Mouse (Mus musculus) lung, adult 2 months (tissue): ENCODE data around the gene Gm4201. TPM values are rescaled to one million over a fixed set of nuclear protein-coding genes. Genes with fewer than 3 reads are reported as not detected.
"Not testable (repeated sequence)": the region's sequence is repeated elsewhere in the genome, so short reads cannot be mapped to it uniquely, and the experiment has no call there.

Experiments
- DNase-seq: peaks from one replicate; pipeline ENCODE4 v3.0.0; 2022
- H3K4me1 ChIP-seq: fragments of 200-500 bp; 2 replicates; pipeline ENCODE4 v1.6.1; 2011; ENCODE audit warnings: low read length; ENCODE audit not compliant: control insufficient read depth, insufficient read depth
- H3K4me3 ChIP-seq: fragments of 200-500 bp; replicated peaks from 2 replicates; pipeline ENCODE3; 2011; ENCODE audit warnings: low read depth, mild to moderate bottlenecking, control low read depth, low read length; ENCODE audit errors: extremely low read depth
- WGBS: fragments of 180-500 bp; shearing (Covaris S2); methylation state at CpG from one replicate; pipeline ENCODE4 v1.1.7; 2018; 5-methylcytosine and 5-hydroxymethylcytosine counted together
- polyA plus RNA-seq: library from polyadenylated mRNA; depleted of rRNA; stranded (reverse); fragments of >200 nt; gene quantifications from 2 replicates; pipeline ENCODE4 v1.2.3, GENCODE M21; 2012; rRNA removed

Gene Gm4201
- not detected in 2 replicates for polyA plus RNA-seq

- no CpG with 5 or more reads among the region's 3 CpGs for WGBS
- H3K4me3 ChIP-seq, DNase-seq: not testable (repeated sequence)
These were observed at the start of gene Gm4201 for GRCm38 (mm10) chr7:22565243-22565642. Gene Gm4201, minus strand, starts transcription at chr7:22565343.

GRCm38 (mm10) chr7:22588027-22588426 lies 22.9 kb upstream of the Gm4201 start, which contains the start of gene Gm4565:
Gene Gm4565, minus strand, starts transcription at chr7:22588127.
- not testable (repeated sequence) for DNase-seq

More at GRCm38 (mm10) chr7:22565243-22565642, at the start of gene Gm4201:
- not testable (repeated sequence) for H3K4me1 ChIP-seq

GRCm38 (mm10) chr7:22534787-22535186 lies 30.4 kb downstream of the Gm4201 start, which contains the start of gene Gm8677:
Gene Gm8677, minus strand, starts transcription at chr7:22534887.
- DNase-seq, H3K4me3 ChIP-seq, H3K4me1 ChIP-seq: not testable (repeated sequence)
- WGBS = no CpG with 5 or more reads among the region's 1 CpGs

More at GRCm38 (mm10) chr7:22588027-22588426, 22.9 kb upstream of the Gm4201 start, which contains the start of gene Gm4565:
- not testable (repeated sequence) for H3K4me1 ChIP-seq, H3K4me3 ChIP-seq
- WGBS = 80% methylated on average over 2 of the region's 4 CpGs

DNA sequence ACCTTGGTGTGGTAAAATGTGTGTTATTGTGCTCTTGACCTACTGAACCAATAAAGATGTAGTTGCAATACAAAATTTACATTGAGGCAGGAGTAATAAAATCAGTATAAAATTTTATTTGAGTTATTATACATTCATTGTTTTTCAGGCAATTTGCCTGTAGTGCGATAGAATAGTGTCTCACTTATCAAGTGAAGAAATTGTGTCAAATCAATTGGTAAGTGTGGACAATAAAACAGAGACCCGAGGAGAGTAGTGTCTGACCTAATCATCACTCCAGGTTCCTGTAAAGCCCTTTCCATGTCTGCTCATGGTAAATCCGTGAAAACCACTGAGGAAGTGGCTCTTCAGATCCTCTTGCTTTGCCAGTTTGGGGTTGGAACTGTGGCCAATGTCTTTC lies 42.5 kb downstream of the Gm4201 start, which contains the start of gene Vmn1r152:
Vmn1r152 (plus strand) TSS at position 301 of the 400 bp plus-strand sequence.
- WGBS = no CpG with 5 or more reads among the region's 3 CpGs
- not testable (repeated sequence) for H3K4me1 ChIP-seq, DNase-seq, H3K4me3 ChIP-seq

Other genes starting within 250 kb of the Gm4201 start
- not detected in 2 replicates for gene Gm4187, start 235.6 kb downstream of the Gm4201 start, polyA plus RNA-seq
- gene Gm8660, start 194.3 kb downstream of the Gm4201 start, polyA plus RNA-seq = not detected in 2 replicates
- gene Vmn1r148, start 151.8 kb downstream of the Gm4201 start, polyA plus RNA-seq = not detected in 2 replicates
- gene Vmn1r149, start 127.1 kb downstream of the Gm4201 start, polyA plus RNA-seq = not detected in 2 replicates
- not detected in 2 replicates for gene Gm10665, start 101.3 kb downstream of the Gm4201 start, polyA plus RNA-seq
- not detected in 2 replicates for gene Vmn1r151, start 65.7 kb downstream of the Gm4201 start, polyA plus RNA-seq
- gene Vmn1r152, start 42.4 kb downstream of the Gm4201 start, polyA plus RNA-seq = not detected in 2 replicates
- gene Gm8677, start 30.5 kb downstream of the Gm4201 start, polyA plus RNA-seq = not detected in 2 replicates
- not detected in 2 replicates for gene Gm4565, start 22.8 kb upstream of the Gm4201 start, polyA plus RNA-seq
- gene Vmn1r155, start 92.7 kb upstream of the Gm4201 start, polyA plus RNA-seq = not detected in 2 replicates
- not detected in 2 replicates for gene Gm8693, start 127.0 kb upstream of the Gm4201 start, polyA plus RNA-seq
- gene Gm4567, start 154.4 kb upstream of the Gm4201 start, polyA plus RNA-seq = not detected in 2 replicates
- not detected in 2 replicates for gene Vmn1r157, start 196.4 kb upstream of the Gm4201 start, polyA plus RNA-seq
- not detected in 2 replicates for gene Vmn1r158, start 225.4 kb upstream of the Gm4201 start, polyA plus RNA-seq